Mouse (Mus musculus) ES-Bruce4 (cell line): ENCODE data around the gene Ccdc86.

Source experiments
- CTCF ChIP-seq: IDR thresholded peaks from one replicate; pipeline ENCODE4 v1.8.1; 2011; ENCODE audit warnings: low read depth, low read length
- POLR2A ChIP-seq: IDR thresholded peaks from one replicate; pipeline ENCODE4 v1.8.1; 2011; ENCODE audit warnings: low read length; ENCODE audit not compliant: insufficient read depth

GRCm38 (mm10) chr19:10959978-10960346 is 10.9 kb upstream of the Ccdc86 start:
- no peak for TF ChIP-seq CTCF
- TF ChIP-seq POLR2A: no peak
